Mouse (Mus musculus): ENCODE data around the gene Akt2.
"Not testable (repeated sequence)": the region's sequence is repeated elsewhere in the genome, so short reads cannot be mapped to it uniquely, and the experiment has no call there.

The Akt2 gene

GRCm38 (mm10) chr7:27622234-27622633, 30.9 kb downstream of the Akt2 start:
- no peak for DNase-seq

DNA sequence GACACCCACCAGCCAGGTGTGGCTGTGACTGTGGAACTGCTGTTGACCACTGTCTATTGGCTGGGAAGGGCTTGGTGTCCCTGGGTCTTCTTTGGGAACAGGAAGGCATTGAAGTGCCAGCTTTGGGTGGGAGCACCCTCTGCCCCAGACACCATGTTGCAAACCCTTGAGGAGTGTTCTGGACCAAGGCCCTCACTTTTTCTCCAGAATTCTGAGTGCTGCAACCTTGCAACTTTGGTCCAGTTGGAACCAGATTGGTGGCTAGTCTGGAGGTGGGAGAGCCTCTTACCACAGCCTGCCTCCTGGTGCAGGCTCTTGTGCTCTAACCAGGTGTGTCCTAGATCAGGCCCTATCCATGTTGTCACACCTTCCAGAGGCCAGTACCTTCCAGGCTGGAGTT, 33.6 kb downstream of the Akt2 start:
- no peak for DNase-seq

DNA sequence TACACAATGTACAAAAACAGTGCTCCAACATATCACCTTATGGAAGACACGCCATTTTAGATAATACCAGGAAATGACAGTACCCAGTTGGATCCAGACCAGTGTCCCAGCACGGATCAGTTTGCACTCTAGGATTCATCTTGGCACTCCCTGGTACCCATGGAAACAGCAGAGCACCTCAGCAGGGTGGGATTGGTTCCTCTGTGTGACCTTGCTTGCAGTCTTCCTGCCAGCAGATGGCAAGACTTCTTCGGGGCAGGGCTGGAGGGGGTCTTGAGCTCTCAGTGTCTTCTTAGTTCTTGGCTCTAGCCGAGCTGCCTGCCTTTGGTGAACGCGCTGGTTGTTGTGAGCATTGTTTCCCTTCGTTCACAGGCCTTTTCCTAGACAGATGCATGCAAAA, 36.4 kb downstream of the Akt2 start:
- no peak for DNase-seq

GRCm38 (mm10) chr7:27628190-27628589, 36.8 kb downstream of the Akt2 start:
- peak; percentile 58 for DNase-seq

DNA sequence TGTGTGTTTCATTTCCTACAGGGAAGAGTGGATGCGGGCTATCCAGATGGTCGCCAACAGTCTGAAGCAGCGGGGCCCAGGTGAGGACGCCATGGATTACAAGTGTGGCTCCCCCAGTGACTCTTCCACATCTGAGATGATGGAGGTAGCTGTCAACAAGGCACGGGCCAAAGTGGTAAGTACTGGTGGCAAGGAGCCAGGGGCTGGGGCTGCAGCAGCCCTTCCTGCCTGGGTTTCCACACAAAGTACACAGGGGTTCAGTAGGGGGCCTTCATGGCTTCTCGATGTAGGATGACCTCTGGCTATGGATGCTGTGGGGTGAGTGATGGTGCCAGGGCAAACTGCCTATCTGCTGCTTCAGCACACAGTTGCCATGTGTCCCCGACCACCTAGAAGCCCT, 37.5 kb downstream of the Akt2 start:
- not testable (repeated sequence) for DNase-seq

DNA sequence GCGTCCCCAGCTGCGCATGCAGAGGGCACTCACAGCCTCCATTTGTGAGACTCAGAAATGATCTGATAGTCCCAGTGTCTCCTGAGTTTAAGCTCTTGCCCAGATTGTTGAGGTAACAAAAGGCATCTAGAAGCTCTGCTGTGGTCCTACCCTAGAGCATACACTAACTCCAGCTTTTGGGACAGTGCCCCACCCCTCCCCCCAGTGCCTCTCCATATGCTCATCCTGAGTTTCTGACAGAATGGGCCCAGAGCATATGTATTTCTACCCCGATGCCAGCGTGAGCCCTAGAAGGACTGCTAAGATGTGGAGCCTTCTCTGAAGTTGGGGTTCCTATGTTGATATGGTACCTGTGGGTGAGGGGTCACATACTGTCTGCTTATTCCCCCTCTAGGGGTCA, 40.1 kb downstream of the Akt2 start:
- peak; percentile 58 to 61 for DNase-seq

GRCm38 (mm10) chr7:27633166-27633565, 41.8 kb downstream of the Akt2 start:
- DNase-seq, result peak; percentile 59 to 66

- no peak for DNase-seq
Measured at GRCm38 (mm10) chr7:27634691-27635090, 43.3 kb downstream of the Akt2 start.

GRCm38 (mm10) chr7:27635094-27635493, 43.7 kb downstream of the Akt2 start:
- DNase-seq, result not testable (repeated sequence)

GRCm38 (mm10) chr7:27644471-27644870, 53.1 kb downstream of the Akt2 start:
- no peak for DNase-seq

- no peak for DNase-seq
Measured at GRCm38 (mm10) chr7:27646516-27646915, 55.2 kb downstream of the Akt2 start.

DNA sequence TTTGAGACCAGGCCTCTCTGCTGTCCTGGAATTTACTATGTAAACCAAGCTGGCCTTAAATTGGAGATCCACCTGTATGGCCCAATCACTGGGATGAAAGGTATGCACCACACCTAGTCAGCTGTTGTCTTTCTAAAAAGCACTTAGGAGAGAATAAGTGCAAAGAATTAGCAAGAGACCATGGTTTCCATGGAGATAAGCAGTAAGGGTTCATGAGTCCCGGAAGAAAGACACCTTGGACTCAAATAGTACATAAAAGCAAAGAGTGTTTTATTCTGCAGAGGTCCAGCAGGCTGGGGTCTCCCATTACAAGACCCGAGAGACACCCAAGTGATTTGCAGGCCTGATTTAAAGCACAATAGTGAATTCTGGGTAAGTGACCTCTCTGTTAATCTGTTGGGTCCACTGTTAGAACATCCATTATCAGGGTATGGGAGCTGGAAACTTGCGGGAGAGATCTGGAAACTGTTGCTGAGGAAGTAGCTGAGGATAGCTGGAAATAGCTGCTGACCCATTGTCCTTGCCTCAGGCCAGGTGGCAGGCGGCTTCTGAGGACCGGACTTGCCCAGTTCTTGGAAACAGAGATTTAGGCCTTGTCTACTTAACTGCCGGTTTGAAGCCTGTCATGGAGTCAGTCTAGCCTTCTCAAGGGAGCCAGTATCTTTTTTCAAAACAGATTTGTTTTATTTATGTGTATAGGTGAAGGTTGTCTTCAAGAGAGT, 56.1 kb downstream of the Akt2 start:
- DNase-seq, result no peak

DNA sequence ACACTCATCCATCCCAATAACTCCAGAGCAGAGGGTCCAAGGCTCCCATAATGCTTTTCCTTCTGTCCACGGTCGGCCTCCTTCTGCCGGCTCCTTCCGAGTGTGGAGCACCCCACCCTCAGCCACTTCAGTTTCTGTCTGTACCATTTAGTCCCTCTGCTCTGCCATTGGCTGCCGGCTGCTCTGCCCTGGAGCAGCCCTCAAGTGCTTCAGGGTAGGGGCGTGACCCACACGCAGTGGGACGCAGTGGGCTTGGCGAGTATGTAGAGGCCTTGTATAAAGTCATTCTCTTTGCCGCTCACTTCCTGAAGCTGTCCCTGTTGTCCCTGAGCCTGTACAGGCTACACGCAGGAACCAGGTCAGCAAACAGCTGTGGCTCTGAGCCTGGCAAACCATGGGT, 58.4 kb downstream of the Akt2 start:
- DNase-seq, result no peak

DNA sequence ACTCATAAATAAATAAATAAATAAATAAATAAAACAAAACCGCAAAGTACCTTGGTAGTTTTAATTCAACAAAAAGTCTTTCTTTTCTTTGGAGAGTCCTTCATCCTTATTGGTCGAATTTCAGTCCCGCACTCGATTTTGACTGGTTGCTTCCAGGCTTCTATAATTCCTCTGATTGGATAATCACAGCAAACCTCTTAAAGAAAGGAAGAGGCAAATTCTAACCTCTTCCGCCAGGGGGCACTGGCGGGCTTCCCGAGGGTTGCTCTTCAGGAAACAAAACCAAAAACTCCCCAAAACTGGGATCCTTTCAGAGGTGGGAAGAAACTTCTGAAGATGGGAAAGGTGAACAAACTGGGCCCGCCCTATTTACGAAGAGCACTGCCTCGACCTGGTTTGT, 59.6 kb downstream of the Akt2 start:
- peak; percentile 80 to 84 for DNase-seq

GRCm38 (mm10) chr7:27653681-27654437, 62.5 kb downstream of the Akt2 start, which contains the start of gene Ttc9b:
Gene Ttc9b (plus strand): TSS chr7:27653915.
- peak; percentile 82 to 91 for DNase-seq

DNA sequence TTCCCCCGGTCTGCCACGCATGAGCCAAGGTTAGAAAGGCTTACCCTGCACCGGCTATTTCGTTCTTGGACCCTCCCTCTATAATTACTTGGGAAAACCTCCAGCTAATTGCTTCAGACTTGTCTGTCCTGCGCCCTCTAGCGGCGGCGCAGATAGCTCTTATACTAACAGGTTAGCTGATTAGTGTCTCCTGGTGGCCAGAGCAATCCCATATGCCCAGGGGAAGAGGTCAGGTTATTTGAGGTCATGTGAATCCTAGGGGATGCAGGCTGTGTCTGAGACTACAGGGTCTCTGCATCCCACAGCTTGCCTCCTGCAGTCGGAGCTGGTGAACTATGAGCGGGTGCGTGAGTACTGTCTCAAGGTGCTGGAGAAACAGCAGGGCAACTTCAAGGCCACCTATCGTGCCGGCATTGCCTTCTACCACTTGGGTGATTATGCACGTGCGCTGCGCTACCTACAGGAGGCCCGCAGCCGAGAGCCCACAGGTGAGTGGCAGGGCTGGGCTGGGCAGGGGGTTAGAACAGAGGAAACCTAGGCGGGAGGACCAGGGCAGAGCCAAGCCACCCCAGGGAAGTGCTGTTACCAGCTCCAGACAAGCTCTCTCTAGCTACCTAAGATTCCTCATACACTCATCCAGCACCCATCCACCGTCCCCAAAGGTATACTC, 63.4 kb downstream of the Akt2 start:
- DNase-seq, result peak; percentile 64 to 80

- DNase-seq, result no peak
Measured at GRCm38 (mm10) chr7:27655545-27655944, 64.2 kb downstream of the Akt2 start.

- DNase-seq, result no peak
Measured at GRCm38 (mm10) chr7:27656600-27656999, 65.2 kb downstream of the Akt2 start.

GRCm38 (mm10) chr7:27657824-27658395, 66.6 kb downstream of the Akt2 start:
- DNase-seq, result peak in 1 of 2 experiments; percentile 39

DNA sequence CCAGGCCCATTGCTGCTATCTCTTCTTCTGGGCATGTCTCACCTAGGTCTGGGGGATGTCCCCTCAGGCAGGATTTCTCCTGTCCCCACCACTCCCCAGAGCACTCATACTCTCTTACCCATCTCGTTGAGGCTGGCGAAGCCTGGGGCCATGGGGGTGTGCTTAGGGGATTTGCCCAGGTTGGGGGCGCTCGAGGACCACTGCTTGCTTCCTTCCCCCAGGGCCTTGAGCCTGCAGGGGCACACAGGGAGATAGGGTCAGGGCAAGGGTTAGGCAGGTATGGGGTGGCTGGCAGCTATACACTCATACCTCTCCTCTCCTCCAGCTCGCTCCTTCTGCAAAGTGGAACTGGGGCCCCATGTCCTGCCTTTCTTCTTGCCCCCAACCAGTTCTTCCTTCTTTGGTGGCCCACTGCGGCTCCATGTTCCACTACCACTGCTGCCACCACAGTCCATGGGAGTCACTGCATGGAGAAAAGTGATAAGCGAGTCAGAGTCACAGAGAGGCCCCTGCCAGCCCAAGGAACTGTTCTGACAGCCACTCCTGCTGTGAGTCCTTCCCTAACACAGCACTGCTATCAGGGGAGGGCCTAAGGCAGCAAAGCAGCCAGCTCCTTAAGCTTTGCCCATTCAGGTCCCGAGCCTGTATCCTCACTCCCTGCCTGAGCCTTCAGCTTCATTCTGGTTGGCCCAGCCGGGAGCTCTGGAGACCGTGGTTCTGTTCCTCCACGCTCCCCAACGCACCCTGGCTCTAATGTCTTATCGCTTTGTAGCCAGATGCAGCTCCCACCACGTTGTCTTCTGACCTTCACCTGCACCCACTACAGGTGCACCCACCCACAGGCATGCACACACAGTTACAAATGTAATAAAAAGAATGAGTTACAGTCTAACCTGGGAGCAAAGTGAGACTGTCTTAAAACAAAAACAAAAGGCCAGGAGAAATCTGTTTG, 67.6 kb downstream of the Akt2 start:
- no peak for DNase-seq

- DNase-seq, result no peak
Measured at GRCm38 (mm10) chr7:27662038-27662437, 70.7 kb downstream of the Akt2 start.

DNA sequence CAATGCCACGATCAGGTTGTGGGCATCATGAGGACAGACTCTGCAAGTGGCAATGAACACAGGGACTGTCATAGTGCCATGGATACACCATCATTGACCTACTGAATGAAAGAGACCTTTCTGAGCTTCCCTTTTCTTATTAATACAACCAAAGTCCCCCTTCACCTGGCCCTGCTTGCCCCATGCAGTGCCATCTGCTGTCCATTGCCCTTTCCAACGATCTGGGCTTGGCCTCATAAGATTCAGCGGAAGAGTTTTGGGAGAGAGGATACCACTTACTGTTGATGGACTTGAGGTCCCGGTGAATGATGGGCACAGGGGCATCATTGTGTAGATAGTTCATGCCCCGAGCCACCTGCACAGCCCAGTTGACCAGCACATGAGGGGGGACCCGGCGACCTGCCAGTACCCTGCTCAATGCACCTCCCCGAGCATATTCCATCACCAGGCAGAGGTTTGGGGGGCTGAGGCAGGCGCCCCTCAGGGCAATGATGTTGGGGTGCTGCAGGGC, 81.8 kb downstream of the Akt2 start:
- DNase-seq, result peak; percentile 56 to 67

Data from cerebellum, adult 18-20 months (tissue).